Mouse (Mus musculus) embryonic fibroblast, embryonic 13.5 days (primary cell): ENCODE data around the gene Ttll5.

Experiments
- CTCF ChIP-seq: IDR thresholded peaks from 2 replicates; pipeline ENCODE4 v1.5.1; 2011; ENCODE audit warnings: mild to moderate bottlenecking, control low read depth, low read length, moderate library complexity, borderline replicate concordance; ENCODE audit not compliant: insufficient read depth
- POLR2A ChIP-seq: IDR thresholded peaks from 2 replicates; pipeline ENCODE4 v1.6.1; 2011; ENCODE audit warnings: low read depth, mild to moderate bottlenecking, control low read depth, low read length, moderate library complexity

DNA sequence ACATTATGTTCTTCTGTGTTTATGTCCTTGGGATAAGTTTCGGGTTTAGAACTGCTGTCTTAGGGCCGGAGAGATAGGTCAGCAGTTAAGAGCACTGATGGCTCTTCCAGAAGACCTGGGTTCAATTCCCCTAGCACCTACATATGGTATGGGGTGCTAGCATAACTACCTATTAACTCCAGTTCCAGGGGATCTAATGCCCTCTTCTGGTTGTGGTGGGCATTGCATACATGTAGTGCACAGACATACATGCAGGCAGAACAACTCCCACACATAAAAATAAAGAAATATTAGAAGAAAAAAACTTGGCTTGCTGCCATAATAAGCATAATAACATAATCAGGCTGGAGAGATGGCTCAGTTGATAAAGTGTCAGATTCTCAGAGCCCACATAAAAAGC lies 286.2 kb downstream of the Ttll5 start:
- TF ChIP-seq POLR2A (no peak), CTCF (no peak)
